Mouse (Mus musculus) heart, postnatal 0 days (tissue): Measurements from ENCODE around the gene Saa4.

ENCODE experiments used
- CTCF ChIP-seq: IDR thresholded peaks from 2 replicates; pipeline ENCODE4 v1.5.1; 2016; ENCODE audit warnings: antibody characterized with exemption, control low read depth, low read depth
- EP300 ChIP-seq: IDR thresholded peaks from 2 replicates; pipeline ENCODE4 v1.6.1; 2016; ENCODE audit warnings: antibody characterized with exemption, low read depth

- peak; percentile 98 for TF ChIP-seq CTCF
- no peak for TF ChIP-seq EP300
Observed at GRCm38 (mm10) chr7:46770706-46771105, 38.3 kb upstream of the Saa4 start.
